Mouse (Mus musculus): Measurements from ENCODE around the gene Pagr1a. TPM values are rescaled to one million over a fixed set of nuclear protein-coding genes. Genes with fewer than 3 reads are reported as not detected.

The Pagr1a gene
- total RNA-seq, 2 experiments from 2014 or later = 24.9 to 34.2 TPM

Small RNA genes within 50 kb of the gene (microRNA-seq; reads per million reads assigned to microRNA genes)
- gene Gm44343 = 0 reads per million in 2 experiments

Other genes with a start within 250 kb of the Pagr1a start
- 100 to 1,000 TPM; 150 to 152 TPM for gene Ypel3, start 240.4 kb downstream of the Pagr1a start, total RNA-seq (2021)
- gene Tbx6, start 235.9 kb downstream of the Pagr1a start, total RNA-seq (2021) = under 1 TPM; 0.62 to 0.69 TPM
- 10 to 100 TPM; 56.2 to 64.6 TPM for gene Ppp4c, start 224.9 kb downstream of the Pagr1a start, total RNA-seq (2021)
- gene Fam57b, start 219.7 kb downstream of the Pagr1a start, total RNA-seq (2021) = 100 to 1,000 TPM; 133 to 147 TPM
- not detected for gene 4930451I11Rik, start 185.7 kb downstream of the Pagr1a start, total RNA-seq (2021)
- gene Doc2a, start 169.9 kb downstream of the Pagr1a start, total RNA-seq (2021) = 10 to 100 TPM; 54.0 to 54.1 TPM
- 10 to 100 TPM; 38.8 to 40.9 TPM for gene Hirip3, start 155.4 kb downstream of the Pagr1a start, total RNA-seq (2021)
- gene Ino80e, start 155.0 kb downstream of the Pagr1a start, total RNA-seq (2021) = 10 to 100 TPM; 56.1 to 58.8 TPM
- gene Taok2, start 132.6 kb downstream of the Pagr1a start, total RNA-seq (2021) = 100 to 1,000 TPM; 147 to 167 TPM
- gene Tmem219, start 94.4 kb downstream of the Pagr1a start, total RNA-seq (2021) = 10 to 100 TPM; 23.6 to 28.3 TPM
- gene Kctd13, start 88.5 kb downstream of the Pagr1a start, total RNA-seq (2021) = 100 to 1,000 TPM; 151 to 152 TPM
- gene Asphd1, start 67.8 kb downstream of the Pagr1a start, total RNA-seq (2021) = 10 to 100 TPM; 35.6 to 46.1 TPM
- 100 to 1,000 TPM; 273 to 305 TPM for gene Sez6l2, start 66.8 kb downstream of the Pagr1a start, total RNA-seq (2021)
- 100 to 1,000 TPM; 129 to 149 TPM for gene Cdipt, start 41.4 kb downstream of the Pagr1a start, total RNA-seq (2021)
- under 1 TPM in 1 of 2 experiments, not detected in 1; 0.31 TPM for gene Cdiptos, start 41.3 kb downstream of the Pagr1a start, total RNA-seq (2021)
- 1 to 10 TPM; 5.6 to 6.2 TPM for gene Mvp, start 2.7 kb downstream of the Pagr1a start, total RNA-seq (2021)
- gene Pagr1b, start 868 bp downstream of the Pagr1a start, total RNA-seq (2021) = under 1 TPM in 1 of 2 experiments, not detected in 1; 0.62 TPM
- gene Gm42742, start 3.7 kb upstream of the Pagr1a start, total RNA-seq (2021) = 10 to 100 TPM; 33.4 to 34.8 TPM
- 100 to 1,000 TPM; 146 to 184 TPM for gene Prrt2, start 3.9 kb upstream of the Pagr1a start, total RNA-seq (2021)
- gene Maz, start 9.7 kb upstream of the Pagr1a start, total RNA-seq (2021) = 100 to 1,000 TPM; 283 to 292 TPM
- gene Kif22, start 25.1 kb upstream of the Pagr1a start, total RNA-seq (2021) = 10 to 100 TPM; 12.6 to 16.5 TPM
- gene Zg16, start 70.0 kb upstream of the Pagr1a start, total RNA-seq (2021) = not detected
- gene AI467606, start 74.0 kb upstream of the Pagr1a start, total RNA-seq (2021) = 1 to 10 TPM; 1.3 to 1.4 TPM
- gene Qprt, start 104.9 kb upstream of the Pagr1a start, total RNA-seq (2021) = under 1 TPM; 0.20 to 0.57 TPM
- gene Spn, start 120.5 kb upstream of the Pagr1a start, total RNA-seq (2021) = under 1 TPM; 0.33 to 0.55 TPM
- 10 to 100 TPM; 70.5 to 75.5 TPM for gene Cd2bp2, start 178.7 kb upstream of the Pagr1a start, total RNA-seq (2021)
- gene Tbc1d10b, start 191.1 kb upstream of the Pagr1a start, total RNA-seq (2021) = 10 to 100 TPM; 84.6 to 95.4 TPM
- 1 to 10 TPM; 1.3 to 3.3 TPM for gene Mylpf, start 191.5 kb upstream of the Pagr1a start, total RNA-seq (2021)
- 10 to 100 TPM; 19.3 to 19.6 TPM for gene Zfp553, start 215.7 kb upstream of the Pagr1a start, total RNA-seq (2021)
- 1 to 10 TPM; 5.5 to 5.9 TPM for gene Sept1, start 215.8 kb upstream of the Pagr1a start, total RNA-seq (2021)
- 10 to 100 TPM; 56.7 to 67.0 TPM for gene Zfp771, start 226.9 kb upstream of the Pagr1a start, total RNA-seq (2021)
- 10 to 100 TPM; 36.0 to 37.1 TPM for gene Dctpp1, start 243.4 kb upstream of the Pagr1a start, total RNA-seq (2021)